Mouse (Mus musculus) liver, embryonic 12.5 days (tissue): ENCODE results near the gene Gpatch1. TPM values are rescaled to one million over a fixed set of nuclear protein-coding genes. Genes with fewer than 3 reads are reported as not detected.
A peak's percentile ranks its signal among the peaks of the same experiment; 100 is the strongest.
"Not testable (repeated sequence)": the region's sequence is repeated elsewhere in the genome, so short reads cannot be mapped to it uniquely, and the experiment has no call there.

Experiments used
- ATAC-seq: fragments of 200-750 bp; cut with Nextera tagmentation; 2 replicates; pipeline ENCODE4 v1.8.0; 2017; ENCODE audit warnings: moderate number of reproducible peaks, mild to moderate bottlenecking, moderate library complexity
- H3K27ac ChIP-seq: fragments of 300-500 bp; sonication (generic); 2 replicates; pipeline ENCODE4 v1.5.1; 2016; ENCODE audit warnings: mild to moderate bottlenecking
- H3K27me3 ChIP-seq: fragments of 300-500 bp; sonication (generic); replicated peaks from 2 replicates; pipeline ENCODE4 v1.6.1; 2016; ENCODE audit warnings: mild to moderate bottlenecking, moderate library complexity
- H3K36me3 ChIP-seq: fragments of 300-500 bp; sonication (generic); 2 replicates; pipeline ENCODE4 v1.6.1; 2016; ENCODE audit warnings: mild to moderate bottlenecking, moderate library complexity
- H3K4me1 ChIP-seq: fragments of 300-500 bp; sonication (generic); 2 replicates; pipeline ENCODE4 v1.6.1; 2016
- H3K4me2 ChIP-seq: fragments of 300-500 bp; sonication (generic); 2 replicates; pipeline ENCODE4 v1.6.1; 2016; ENCODE audit warnings: mild to moderate bottlenecking, moderate library complexity
- H3K4me3 ChIP-seq: fragments of 300-500 bp; sonication (generic); 2 replicates; pipeline ENCODE4 v1.5.1; 2016; ENCODE audit warnings: mild to moderate bottlenecking, moderate library complexity
- H3K9ac ChIP-seq: fragments of 300-500 bp; sonication (generic); 2 replicates; pipeline ENCODE4 v1.6.1; 2016; ENCODE audit warnings: mild to moderate bottlenecking, moderate library complexity
- H3K9me3 ChIP-seq: fragments of 300-500 bp; sonication (generic); replicated peaks from 2 replicates; pipeline ENCODE4 v1.6.1; 2016; ENCODE audit warnings: mild to moderate bottlenecking, moderate library complexity
- WGBS: fragments of 180-500 bp; shearing (Covaris S2); methylation state at CpG from one replicate; pipeline ENCODE4 v1.1.7; 2016; ENCODE audit not compliant: insufficient replicate concordance; 5-methylcytosine and 5-hydroxymethylcytosine counted together
- polyA plus RNA-seq: library from polyadenylated mRNA; unstranded; fragments of >200 nt; fragmentation: Nextera tagmentation; extraction: Ambion mirVana; gene quantifications from 2 replicates; pipeline ENCODE4 v1.2.1, GENCODE M21; 2016

Gpatch1 gene
- polyA plus RNA-seq, 1 experiment from 2014 or later = 10.6 TPM

GRCm38 (mm10) chr7:35322161-35322560 lies 3.9 kb upstream of the Gpatch1 start:
- no peak overlapping the region for H3K27ac ChIP-seq
- no peaks in the 10 kb centered on the region for H3K9me3 ChIP-seq
- no peak overlapping the region for H3K4me3 ChIP-seq
- no peaks in the 10 kb centered on the region for H3K36me3 ChIP-seq
- WGBS = 37% methylated on average over 3 of the region's 3 CpGs
- peaks cover 19% of the 10 kb centered on the region for H3K4me1 ChIP-seq
- peaks cover 22% of the 10 kb centered on the region; the same call in 1 of the 2 replicates for H3K27me3 ChIP-seq
- no peak overlapping the region for H3K4me2 ChIP-seq
- H3K9ac ChIP-seq = no peak overlapping the region
- ATAC-seq = no peak

- Histone ChIP-seq H3K36me3 (no peaks in the 10 kb centered on the region), H3K27me3 (peaks cover 22% of the 10 kb centered on the region; the same call in 1 of the 2 replicates), H3K9ac (no peak overlapping the region), H3K9me3 (no peaks in the 10 kb centered on the region), H3K27ac (no peak overlapping the region), H3K4me1 (peaks cover 26% of the 10 kb centered on the region), H3K4me2 (no peak overlapping the region), H3K4me3 (no peak overlapping the region)
- WGBS = 72% methylated on average over 4 of the region's 4 CpGs
- no peak for ATAC-seq
Measured at GRCm38 (mm10) chr7:35319755-35320154, 1.5 kb upstream of the Gpatch1 start.

- WGBS = 28% methylated on average over 3 of the region's 3 CpGs
Measured at GRCm38 (mm10) chr7:35319221-35319620, 981 bp upstream of the Gpatch1 start.

GRCm38 (mm10) chr7:35314156-35314555 lies 4.1 kb downstream of the Gpatch1 start:
- Histone ChIP-seq H3K9me3 (no peaks in the 10 kb centered on the region), H3K4me1 (peaks cover 25% of the 10 kb centered on the region), H3K27me3 (no peaks in the 10 kb centered on the region), H3K4me3 (no peak overlapping the region), H3K36me3 (peaks cover 16% of the 10 kb centered on the region), H3K27ac (no peak overlapping the region), H3K4me2 (no peak overlapping the region), H3K9ac (no peak overlapping the region)
- ATAC-seq = no peak

More at GRCm38 (mm10) chr7:35319221-35319620, 981 bp upstream of the Gpatch1 start:
- not testable (repeated sequence) for H3K9me3 ChIP-seq, ATAC-seq, H3K27ac ChIP-seq, H3K9ac ChIP-seq, H3K4me2 ChIP-seq, H3K36me3 ChIP-seq, H3K4me3 ChIP-seq
- peaks cover 22% of the 10 kb centered on the region; the same call in 1 of the 2 replicates for H3K27me3 ChIP-seq
- H3K4me1 ChIP-seq = peaks cover 30% of the 10 kb centered on the region

- H3K4me3 ChIP-seq = no peak overlapping the region
- no peak overlapping the region for H3K4me2 ChIP-seq
- ATAC-seq = no peak
- WGBS = 81% methylated on average over 3 of the region's 3 CpGs
- H3K36me3 ChIP-seq = peaks cover 43% of the 10 kb centered on the region
- peaks cover 4% of the 10 kb centered on the region; the same call in 1 of the 2 replicates for H3K4me1 ChIP-seq
- H3K27ac ChIP-seq = no peak overlapping the region
- H3K9me3 ChIP-seq = no peaks in the 10 kb centered on the region
- no peak overlapping the region for H3K9ac ChIP-seq
- H3K27me3 ChIP-seq = no peaks in the 10 kb centered on the region
Measured at GRCm38 (mm10) chr7:35311214-35311613, 7.0 kb downstream of the Gpatch1 start.

- Histone ChIP-seq H3K9ac (no peak overlapping the region), H3K4me2 (no peak overlapping the region), H3K36me3 (peaks cover 75% of the 10 kb centered on the region), H3K27me3 (no peaks in the 10 kb centered on the region), H3K4me1 (no peaks in the 10 kb centered on the region), H3K27ac (no peak overlapping the region), H3K4me3 (no peak overlapping the region), H3K9me3 (no peaks in the 10 kb centered on the region)
- ATAC-seq = no peak
Measured at GRCm38 (mm10) chr7:35300792-35301191, 17.4 kb downstream of the Gpatch1 start.

- H3K36me3 ChIP-seq = peaks cover 74% of the 10 kb centered on the region
- no peak overlapping the region for H3K27ac ChIP-seq
- H3K9ac ChIP-seq = no peak overlapping the region
- no peaks in the 10 kb centered on the region for H3K27me3 ChIP-seq
- H3K4me1 ChIP-seq = no peaks in the 10 kb centered on the region
- no peak for ATAC-seq
- H3K4me3 ChIP-seq = no peak overlapping the region
- WGBS = 73% methylated on average over 8 of the region's 8 CpGs
- H3K4me2 ChIP-seq = no peak overlapping the region
- H3K9me3 ChIP-seq = no peaks in the 10 kb centered on the region
Measured at GRCm38 (mm10) chr7:35299656-35300055, 18.6 kb downstream of the Gpatch1 start.

GRCm38 (mm10) chr7:35297886-35298285 lies 20.4 kb downstream of the Gpatch1 start:
- Histone ChIP-seq H3K4me3 (no peak overlapping the region), H3K9me3 (no peaks in the 10 kb centered on the region), H3K27me3 (no peaks in the 10 kb centered on the region), H3K4me2 (no peak overlapping the region), H3K4me1 (no peaks in the 10 kb centered on the region), H3K27ac (no peak overlapping the region), H3K9ac (no peak overlapping the region), H3K36me3 (peaks cover 75% of the 10 kb centered on the region)
- no peak for ATAC-seq
- 79% methylated on average over 5 of the region's 5 CpGs for WGBS

- 84% methylated on average over 2 of the region's 2 CpGs for WGBS
- no peaks in the 10 kb centered on the region for H3K27me3 ChIP-seq
- H3K4me3 ChIP-seq = no peak overlapping the region
- H3K4me1 ChIP-seq = no peaks in the 10 kb centered on the region
- H3K27ac ChIP-seq = no peak overlapping the region
- H3K9me3 ChIP-seq = no peaks in the 10 kb centered on the region
- H3K36me3 ChIP-seq = peaks cover 76% of the 10 kb centered on the region
- H3K9ac ChIP-seq = no peak overlapping the region
- ATAC-seq = no peak
- no peak overlapping the region for H3K4me2 ChIP-seq
Measured at GRCm38 (mm10) chr7:35295631-35296030, 22.6 kb downstream of the Gpatch1 start.

GRCm38 (mm10) chr7:35293464-35293863 lies 24.8 kb downstream of the Gpatch1 start:
- Histone ChIP-seq H3K4me1 (no peaks in the 10 kb centered on the region), H3K4me2 (no peak overlapping the region), H3K36me3 (peaks cover 83% of the 10 kb centered on the region), H3K4me3 (no peak overlapping the region), H3K27me3 (no peaks in the 10 kb centered on the region), H3K27ac (no peak overlapping the region), H3K9me3 (no peaks in the 10 kb centered on the region), H3K9ac (no peak overlapping the region)
- 83% methylated on average over 13 of the region's 13 CpGs for WGBS
- no peak for ATAC-seq

- no peak for ATAC-seq
- no peak overlapping the region for H3K27ac ChIP-seq
- no peaks in the 10 kb centered on the region for H3K27me3 ChIP-seq
- no peaks in the 10 kb centered on the region for H3K4me1 ChIP-seq
- peaks cover 84% of the 10 kb centered on the region for H3K36me3 ChIP-seq
- 53% methylated on average over 3 of the region's 3 CpGs for WGBS
- H3K9ac ChIP-seq = no peak overlapping the region
- no peak overlapping the region for H3K4me2 ChIP-seq
- H3K4me3 ChIP-seq = no peak overlapping the region
- peaks cover 25% of the 10 kb centered on the region for H3K9me3 ChIP-seq
Measured at GRCm38 (mm10) chr7:35278933-35279332, 39.3 kb downstream of the Gpatch1 start.

GRCm38 (mm10) chr7:35277433-35277832 lies 40.8 kb downstream of the Gpatch1 start:
- no peak for ATAC-seq
- no peak overlapping the region for H3K4me2 ChIP-seq
- no peak overlapping the region for H3K27ac ChIP-seq
- H3K9me3 ChIP-seq = peaks cover 25% of the 10 kb centered on the region
- no peaks in the 10 kb centered on the region for H3K4me1 ChIP-seq
- no peak overlapping the region for H3K4me3 ChIP-seq
- no peak overlapping the region for H3K9ac ChIP-seq
- no peaks in the 10 kb centered on the region for H3K27me3 ChIP-seq
- peaks cover 70% of the 10 kb centered on the region for H3K36me3 ChIP-seq
- 65% methylated on average over 4 of the region's 4 CpGs for WGBS

- WGBS = 4% methylated on average over 21 of the region's 21 CpGs
- H3K27ac ChIP-seq = no peak overlapping the region
- peak overlapping the region; percentile 74 for H3K4me2 ChIP-seq
- peaks cover 8% of the 10 kb centered on the region for H3K4me1 ChIP-seq
- H3K27me3 ChIP-seq = no peaks in the 10 kb centered on the region
- H3K9me3 ChIP-seq = 0 out of 2 replicates have a peak, but pooled peaks cover 2% of the 10 kb centered on the region
- peak overlapping the region; percentile 43 for H3K4me3 ChIP-seq
- peak overlapping the region; percentile 25 for H3K9ac ChIP-seq
- 0 out of 2 replicates have a peak, but pooled peaks cover 2% of the 10 kb centered on the region for H3K36me3 ChIP-seq
- ATAC-seq = peak; percentile 77
Measured at GRCm38 (mm10) chr7:35269443-35270024, 48.7 kb downstream of the Gpatch1 start.
